Mouse (Mus musculus): ENCODE results near the gene Slc22a13. TPM values are rescaled to one million over a fixed set of nuclear protein-coding genes. Genes with fewer than 3 reads are reported as not detected.

Gene Slc22a13
- total RNA-seq, 2 experiments from 2014 or later: not detected

Other genes starting within 250 kb of the Slc22a13 start
- under 1 TPM; 0.23 to 0.27 TPM for gene Vill, start 156.3 kb downstream of the Slc22a13 start, total RNA-seq (2021)
- 1 to 10 TPM; 8.5 to 8.6 TPM for gene Plcd1, start 115.6 kb downstream of the Slc22a13 start, total RNA-seq (2021)
- gene Dlec1, start 106.6 kb downstream of the Slc22a13 start, total RNA-seq (2021): under 1 TPM in 1 of 2 experiments, not detected in 1; 0.05 TPM
- 1 to 10 TPM in 1 of 2 experiments, under 1 TPM in 1; 0.49 to 2.6 TPM for gene Acaa1b, start 52.0 kb downstream of the Slc22a13 start, total RNA-seq (2021)
- gene Gm47289, start 49.9 kb downstream of the Slc22a13 start, total RNA-seq (2021): not detected
- 10 to 100 TPM; 42.5 to 43.1 TPM for gene Oxsr1, start 113.3 kb upstream of the Slc22a13 start, total RNA-seq (2021)
- gene Acaa1a, start 130.6 kb upstream of the Slc22a13 start, total RNA-seq (2021): 10 to 100 TPM; 38.3 to 40.9 TPM
- 1 to 10 TPM; 4.3 to 5.0 TPM for gene Myd88, start 132.3 kb upstream of the Slc22a13 start, total RNA-seq (2021)
- under 1 TPM; 0.08 to 0.48 TPM for gene Xylb, start 148.3 kb upstream of the Slc22a13 start, total RNA-seq (2021)
- not detected for gene Slc22a14, start 156.5 kb upstream of the Slc22a13 start, total RNA-seq (2021)
- 10 to 100 TPM in 1 of 2 experiments, 1 to 10 TPM in 1; 9.4 to 11.9 TPM for gene Acvr2b, start 193.0 kb upstream of the Slc22a13 start, total RNA-seq (2021)
- gene Exog, start 235.8 kb upstream of the Slc22a13 start, total RNA-seq (2021): 1 to 10 TPM; 1.4 to 1.7 TPM